Mouse (Mus musculus) forebrain, postnatal 0 days (tissue): ENCODE data around the gene Shroom3. TPM values are rescaled to one million over a fixed set of nuclear protein-coding genes. Genes with fewer than 3 reads are reported as not detected.

Experiments used
- ATAC-seq: fragments of 200-750 bp; cut with Nextera tagmentation; 2 replicates; pipeline ENCODE4 v1.8.0; 2017; ENCODE audit warnings: mild to moderate bottlenecking, moderate library complexity
- DNase-seq: peaks from one replicate; pipeline ENCODE4 v3.0.0-alpha.2; 2015
- H3K27ac ChIP-seq: fragments of 300-500 bp; sonication (generic); 2 replicates; pipeline ENCODE4 v1.5.1; 2014; ENCODE audit warnings: low read depth, mild to moderate bottlenecking, antibody characterized with exemption, low read length, moderate library complexity, mixed read lengths
- H3K27me3 ChIP-seq: fragments of 300-500 bp; sonication (generic); 2 replicates; pipeline ENCODE4 v1.6.1; 2014; ENCODE audit warnings: mild to moderate bottlenecking, low read length, mixed read lengths; ENCODE audit not compliant: insufficient read depth
- H3K36me3 ChIP-seq: fragments of 300-500 bp; sonication (generic); 2 replicates; pipeline ENCODE4 v1.6.1; 2014; ENCODE audit warnings: mild to moderate bottlenecking, moderate library complexity; ENCODE audit not compliant: insufficient read depth
- H3K4me1 ChIP-seq: fragments of 300-500 bp; sonication (generic); 2 replicates; pipeline ENCODE4 v1.6.1; 2014; ENCODE audit warnings: antibody characterized with exemption; ENCODE audit not compliant: insufficient read depth
- H3K4me2 ChIP-seq: fragments of 300-500 bp; sonication (generic); 2 replicates; pipeline ENCODE4 v1.6.1; 2014; ENCODE audit warnings: low read depth, mild to moderate bottlenecking, moderate library complexity
- H3K4me3 ChIP-seq: fragments of 300-500 bp; sonication (generic); 2 replicates; pipeline ENCODE4 v1.5.1; 2014; ENCODE audit warnings: low read depth, low read length, mixed read lengths
- H3K9ac ChIP-seq: fragments of 300-500 bp; sonication (generic); 2 replicates; pipeline ENCODE4 v1.6.1; 2014; ENCODE audit warnings: mild to moderate bottlenecking
- H3K9me3 ChIP-seq: fragments of 300-500 bp; sonication (generic); 2 replicates; pipeline ENCODE4 v1.6.1; 2016; ENCODE audit warnings: low read length
- CTCF ChIP-seq: sonication (generic); IDR thresholded peaks from 2 replicates; pipeline ENCODE4 v1.5.1; 2016; ENCODE audit warnings: antibody characterized with exemption, control low read depth, low read depth
- WGBS: fragments of 180-500 bp; shearing (Covaris S2); extraction: QIAGEN DNeasy Blood & Tissue Kit; methylation state at CpG from one replicate; pipeline ENCODE4 v1.1.7; 2014; 5-methylcytosine and 5-hydroxymethylcytosine counted together
- polyA plus RNA-seq: library from polyadenylated mRNA; unstranded; fragments of >200 nt; fragmentation: Nextera tagmentation; extraction: Ambion mirVana; gene quantifications from 2 replicates; pipeline ENCODE4 v1.2.1, GENCODE M21; 2015
- total RNA-seq: library from RNA; depleted of rRNA; stranded (reverse); fragments of >200 nt; gene quantifications from 2 replicates; pipeline ENCODE4 v1.2.3, GENCODE M21; 2014

Gene Shroom3
- total and polyA plus RNA-seq, 2 experiments from 2014 or later: 0.91 to 5.8 TPM

- H3K9ac ChIP-seq: no peak overlapping the region
- H3K4me3 ChIP-seq: no peak overlapping the region
- no peaks in the 10 kb centered on the region for H3K9me3 ChIP-seq
- H3K36me3 ChIP-seq: no peaks in the 10 kb centered on the region
- peak; percentile 41 for DNase-seq
- WGBS: 51% methylated on average over 9 of the region's 9 CpGs
- H3K27me3 ChIP-seq: no peaks in the 10 kb centered on the region
- no peak for TF ChIP-seq CTCF
- no peak overlapping the region for H3K4me2 ChIP-seq
- H3K27ac ChIP-seq: no peak overlapping the region
- H3K4me1 ChIP-seq: no peaks in the 10 kb centered on the region; the same call in 1 of the 2 replicates
- ATAC-seq: peak; percentile 54
These were observed 155.1 kb downstream of the Shroom3 start for GRCm38 (mm10) chr5:92838351-92838784.

GRCm38 (mm10) chr5:92839314-92839713 is 156.1 kb downstream of the Shroom3 start:
- Histone ChIP-seq H3K4me1 (no peaks in the 10 kb centered on the region; the same call in 1 of the 2 replicates), H3K9me3 (no peaks in the 10 kb centered on the region), H3K4me2 (no peak overlapping the region), H3K27ac (no peak overlapping the region), H3K27me3 (no peaks in the 10 kb centered on the region), H3K4me3 (no peak overlapping the region), H3K9ac (no peak overlapping the region), H3K36me3 (no peaks in the 10 kb centered on the region)
- no peak for TF ChIP-seq CTCF
- DNase-seq: no peak
- ATAC-seq: no peak
- WGBS: 86% methylated on average over 4 of the region's 4 CpGs

- TF ChIP-seq CTCF: no peak
- ATAC-seq (peak; percentile 78), DNase-seq (peak; percentile 64)
- no peak overlapping the region for H3K4me3 ChIP-seq
- H3K9ac ChIP-seq: no peak overlapping the region
- H3K27me3 ChIP-seq: no peaks in the 10 kb centered on the region
- no peaks in the 10 kb centered on the region; the same call in 1 of the 2 replicates for H3K4me1 ChIP-seq
- 30% methylated on average over 5 of the region's 5 CpGs for WGBS
- peak overlapping the region; percentile 21; the same call in 1 of the 2 replicates for H3K27ac ChIP-seq
- H3K4me2 ChIP-seq: no peak overlapping the region
- H3K36me3 ChIP-seq: no peaks in the 10 kb centered on the region
- H3K9me3 ChIP-seq: no peaks in the 10 kb centered on the region
These were observed 158.2 kb downstream of the Shroom3 start for GRCm38 (mm10) chr5:92841474-92841873.

- no peak for DNase-seq
- Histone ChIP-seq H3K36me3 (no peaks in the 10 kb centered on the region), H3K27me3 (no peaks in the 10 kb centered on the region), H3K4me2 (no peak overlapping the region), H3K27ac (no peak overlapping the region), H3K9me3 (no peaks in the 10 kb centered on the region), H3K9ac (no peak overlapping the region), H3K4me3 (no peak overlapping the region), H3K4me1 (no peaks in the 10 kb centered on the region; the same call in 1 of the 2 replicates)
- WGBS: 73% methylated on average over 8 of the region's 8 CpGs
- ATAC-seq: no peak
- no peak for TF ChIP-seq CTCF
These were observed 159.2 kb downstream of the Shroom3 start for GRCm38 (mm10) chr5:92842417-92842816.

- no peak for TF ChIP-seq CTCF
- ATAC-seq (no peak), DNase-seq (no peak)
- Histone ChIP-seq H3K27me3 (no peaks in the 10 kb centered on the region), H3K27ac (no peak overlapping the region), H3K4me3 (no peak overlapping the region), H3K4me2 (no peak overlapping the region), H3K4me1 (no peaks in the 10 kb centered on the region; the same call in 1 of the 2 replicates), H3K36me3 (no peaks in the 10 kb centered on the region), H3K9ac (no peak overlapping the region), H3K9me3 (no peaks in the 10 kb centered on the region)
- 56% methylated on average over 3 of the region's 3 CpGs for WGBS
These were observed 159.6 kb downstream of the Shroom3 start for GRCm38 (mm10) chr5:92842881-92843280.

- DNase-seq (peak; percentile 52), ATAC-seq (peak; percentile 78)
- 33% methylated on average over 20 of the region's 20 CpGs for WGBS
- no peak overlapping the region for H3K4me2 ChIP-seq
- H3K4me1 ChIP-seq: no peaks in the 10 kb centered on the region
- no peaks in the 10 kb centered on the region for H3K9me3 ChIP-seq
- H3K27ac ChIP-seq: no peak overlapping the region
- H3K27me3 ChIP-seq: no peaks in the 10 kb centered on the region
- no peak for TF ChIP-seq CTCF
- no peak overlapping the region for H3K4me3 ChIP-seq
- no peaks in the 10 kb centered on the region for H3K36me3 ChIP-seq
- no peak overlapping the region for H3K9ac ChIP-seq
These were observed 160.9 kb downstream of the Shroom3 start for GRCm38 (mm10) chr5:92843850-92844785.

GRCm38 (mm10) chr5:92849743-92850142 is 166.5 kb downstream of the Shroom3 start:
- DNase-seq: no peak
- TF ChIP-seq CTCF: no peak
- H3K27me3 ChIP-seq: no peaks in the 10 kb centered on the region
- no peak overlapping the region for H3K9ac ChIP-seq
- WGBS: 89% methylated on average over 6 of the region's 6 CpGs
- no peak overlapping the region for H3K27ac ChIP-seq
- no peaks in the 10 kb centered on the region for H3K9me3 ChIP-seq
- H3K4me3 ChIP-seq: no peak overlapping the region
- ATAC-seq: no peak
- H3K4me2 ChIP-seq: no peak overlapping the region
- H3K36me3 ChIP-seq: no peaks in the 10 kb centered on the region
- H3K4me1 ChIP-seq: no peaks in the 10 kb centered on the region
